ENCODE assay signal across 11 mouse cellular contexts in genomic region chr3:57466289-57466688, GRCm38 (mm10). TPM values are rescaled to one million over a fixed set of nuclear protein-coding genes. Genes with fewer than 3 reads are reported as not detected.
DNase-seq lines count a peak whose midpoint lies in the region; ATAC-seq and TF ChIP-seq lines count a peak whose summit lies in the region.
"Had no signal": no experiment of that assay in that cellular context is flagged by ENCODE, and none has a peak within 500 bp of the region (broad histone marks: within the 10 kb centered on the region; RNA-seq: fewer than 3 reads in every experiment).

No protein-coding gene starts in this region.

- H3K27ac ChIP-seq in embryonic facial prominence, embryonic 11.5 days (replicated peaks; ENCODE audit: low read depth, low read length): no peak overlapping the region
- no peak overlapping the region for H3K27ac ChIP-seq in embryonic facial prominence, embryonic 10.5 days (replicated peaks)
- no peak overlapping the region for H3K27ac ChIP-seq in kidney, adult 2 months (ENCODE audit: insufficient read depth, low read depth, low read length)
- H3K27ac ChIP-seq in midbrain, embryonic 14.5 days (replicated peaks; ENCODE audit: low read depth, low read length): no peak overlapping the region
- H3K27ac ChIP-seq in midbrain, embryonic 11.5 days (ENCODE audit: low read depth, low read length): no peak overlapping the region
- H3K27ac ChIP-seq in neural tube, embryonic 15.5 days (replicated peaks): no peak overlapping the region

- no peak overlapping the region for H3K4me2 ChIP-seq in embryonic facial prominence, embryonic 11.5 days (ENCODE audit: low read depth, low read length)
- H3K4me2 ChIP-seq in midbrain, embryonic 14.5 days (ENCODE audit: low read length): no peak overlapping the region
- no peak overlapping the region for H3K4me2 ChIP-seq in midbrain, embryonic 11.5 days
- no peak overlapping the region for H3K4me2 ChIP-seq in neural tube, embryonic 15.5 days
- H3K4me2 ChIP-seq: heart, embryonic 11.5 days had no signal

- H3K4me1 ChIP-seq in embryonic facial prominence, embryonic 11.5 days (ENCODE audit: control insufficient read depth, insufficient read depth, low read length): no peaks in the 10 kb centered on the region
- peaks cover 19% of the 10 kb centered on the region for H3K4me1 ChIP-seq in embryonic facial prominence, embryonic 10.5 days
- peaks cover 11% of the 10 kb centered on the region for H3K4me1 ChIP-seq in kidney, adult 2 months (ENCODE audit: control insufficient read depth, insufficient read depth, low read length)
- peaks cover 8% of the 10 kb centered on the region for H3K4me1 ChIP-seq in midbrain, embryonic 14.5 days (ENCODE audit: control insufficient read depth, insufficient read depth, low read length)
- peaks cover 7% of the 10 kb centered on the region for H3K4me1 ChIP-seq in midbrain, embryonic 11.5 days (ENCODE audit: control insufficient read depth, insufficient read depth, low read length)
- H3K4me1 ChIP-seq in neural tube, embryonic 15.5 days: peaks cover 13% of the 10 kb centered on the region

- no peak overlapping the region for H3K4me3 ChIP-seq in embryonic facial prominence, embryonic 11.5 days (ENCODE audit: low read depth, low read length)
- no peak overlapping the region for H3K4me3 ChIP-seq in embryonic facial prominence, embryonic 10.5 days
- no peak overlapping the region for H3K4me3 ChIP-seq in kidney, adult 2 months (ENCODE audit: insufficient read depth, low read depth, low read length)
- no peak overlapping the region for H3K4me3 ChIP-seq in midbrain, embryonic 14.5 days (replicated peaks; ENCODE audit: low read depth, low read length)
- no peak overlapping the region for H3K4me3 ChIP-seq in midbrain, embryonic 11.5 days (ENCODE audit: low read depth, low read length)
- no peak overlapping the region for H3K4me3 ChIP-seq in neural tube, embryonic 15.5 days (replicated peaks)

- no peaks in the 10 kb centered on the region for H3K27me3 ChIP-seq in embryonic facial prominence, embryonic 11.5 days (ENCODE audit: control insufficient read depth, insufficient read depth, low read length)
- no peaks in the 10 kb centered on the region for H3K27me3 ChIP-seq in embryonic facial prominence, embryonic 10.5 days (replicated peaks; ENCODE audit: low read depth, poor library complexity, severe bottlenecking)
- no peaks in the 10 kb centered on the region for H3K27me3 ChIP-seq in kidney, adult 2 months (replicated peaks; ENCODE audit: control insufficient read depth, insufficient read depth, low read length)
- no peaks in the 10 kb centered on the region for H3K27me3 ChIP-seq in midbrain, embryonic 14.5 days (ENCODE audit: control insufficient read depth, insufficient read depth, low read length)
- H3K27me3 ChIP-seq in midbrain, embryonic 11.5 days (ENCODE audit: control insufficient read depth, insufficient read depth, low read length): no peaks in the 10 kb centered on the region
- H3K27me3 ChIP-seq in neural tube, embryonic 15.5 days (replicated peaks): no peaks in the 10 kb centered on the region

- peak; percentile 49 for DNase-seq in embryonic facial prominence, embryonic 11.5 days (ENCODE audit: low spot score)
- DNase-seq in embryonic facial prominence, embryonic 10.5 days (ENCODE audit: low spot score): no peak
- peak; percentile 44 for DNase-seq in kidney, adult 2 months
- DNase-seq in kidney, postnatal 25 days: no peak
- DNase-seq in midbrain, embryonic 14.5 days: peak; percentile 73
- no peak for DNase-seq in midbrain, embryonic 11.5 days (ENCODE audit: low spot score, missing footprints)
- DNase-seq in urinary bladder, adult 18-20 months (ENCODE audit: low spot score in 2 of 2): no peak
- DNase-seq: cerebellum, postnatal 36 days had no signal

- no peak for TF ChIP-seq POLR2A in kidney, adult 2 months (IDR thresholded peaks at IDR 0.05; ENCODE audit: low read depth, low read length)

- 65% methylated on average over 3 of the region's 3 CpGs for WGBS in embryonic facial prominence, embryonic 11.5 days
- WGBS in embryonic facial prominence, embryonic 10.5 days: 69% methylated on average over 3 of the region's 3 CpGs
- WGBS in kidney, adult 2 months: 68% methylated on average over 3 of the region's 3 CpGs
- WGBS in midbrain, embryonic 14.5 days: 71% methylated on average over 3 of the region's 3 CpGs
- 79% methylated on average over 3 of the region's 3 CpGs for WGBS in midbrain, embryonic 11.5 days
- WGBS in neural tube, embryonic 15.5 days: 73% methylated on average over 3 of the region's 3 CpGs

- ATAC-seq in embryonic facial prominence, embryonic 11.5 days (replicated peaks; ENCODE audit: insufficient number of reproducible peaks, low FRiP score, low TSS enrichment, low read depth): no peak
- no peak for ATAC-seq in midbrain, embryonic 14.5 days (ENCODE audit: low FRiP score, low TSS enrichment)
- no peak for ATAC-seq in midbrain, embryonic 11.5 days (ENCODE audit: low FRiP score)
- ATAC-seq in neural tube, embryonic 15.5 days (ENCODE audit: low FRiP score): peak; percentile 72; the same call in 1 of the 2 replicates

- no peak overlapping the region for H3K9ac ChIP-seq in embryonic facial prominence, embryonic 11.5 days (replicated peaks; ENCODE audit: low read length)
- H3K9ac ChIP-seq in midbrain, embryonic 14.5 days (replicated peaks; ENCODE audit: low read length): no peak overlapping the region
- H3K9ac ChIP-seq in midbrain, embryonic 11.5 days (ENCODE audit: low read length): no peak overlapping the region
- H3K9ac ChIP-seq in neural tube, embryonic 15.5 days (replicated peaks): no peak overlapping the region

- H3K9me3 ChIP-seq in embryonic facial prominence, embryonic 11.5 days (replicated peaks; ENCODE audit: control insufficient read depth, low read length): no peaks in the 10 kb centered on the region
- no peaks in the 10 kb centered on the region for H3K9me3 ChIP-seq in embryonic facial prominence, embryonic 10.5 days
- no peaks in the 10 kb centered on the region for H3K9me3 ChIP-seq in midbrain, embryonic 14.5 days (ENCODE audit: control insufficient read depth, low read length)
- no peaks in the 10 kb centered on the region for H3K9me3 ChIP-seq in midbrain, embryonic 11.5 days (ENCODE audit: control insufficient read depth, low read length)
- no peaks in the 10 kb centered on the region for H3K9me3 ChIP-seq in neural tube, embryonic 15.5 days (replicated peaks)

- H3K36me3 ChIP-seq in embryonic facial prominence, embryonic 11.5 days (replicated peaks; ENCODE audit: control insufficient read depth, insufficient read depth, low read depth, low read length): no peaks in the 10 kb centered on the region
- peaks cover 7% of the 10 kb centered on the region for H3K36me3 ChIP-seq in embryonic facial prominence, embryonic 10.5 days (replicated peaks)
- no peaks in the 10 kb centered on the region; the same call in none of the 2 replicates for H3K36me3 ChIP-seq in kidney, adult 2 months (ENCODE audit: control insufficient read depth, insufficient read depth, low read length)
- H3K36me3 ChIP-seq in midbrain, embryonic 14.5 days (ENCODE audit: control insufficient read depth, insufficient read depth, low read length): no peaks in the 10 kb centered on the region
- no peaks in the 10 kb centered on the region for H3K36me3 ChIP-seq in midbrain, embryonic 11.5 days (ENCODE audit: control insufficient read depth, insufficient read depth, low read length)
- no peaks in the 10 kb centered on the region for H3K36me3 ChIP-seq in neural tube, embryonic 15.5 days

- no peak for TF ChIP-seq CTCF in kidney, adult 2 months (conservative IDR thresholded peaks at IDR 0.05; ENCODE audit: insufficient read depth, insufficient read length, low read depth, low read length)

RNA-seq across cellular contexts. Expression of gene Tm4sf4, which starts 41.2 kb away (rescaled TPM):
- polyA plus RNA-seq in embryonic facial prominence, embryonic 11.5 days (2014; fragmentation: Nextera tagmentation; extraction: Ambion mirVana): not detected in 2 replicates
- polyA plus RNA-seq in embryonic facial prominence, embryonic 10.5 days (2016; fragmentation: Nextera tagmentation; extraction: Ambion mirVana): not detected in 2 replicates
- 0.30 and 0.70 TPM in 2 replicates for polyA plus RNA-seq in kidney, adult 2 months (2012; rRNA removed)
- 0.19 and 0.55 TPM in 2 replicates for polyA plus RNA-seq in midbrain, embryonic 14.5 days (2014; fragmentation: Nextera tagmentation; extraction: Ambion mirVana)
- 0.08 TPM in 1 of 2 replicates, not detected in the other for polyA plus RNA-seq in midbrain, embryonic 11.5 days (2014; fragmentation: Nextera tagmentation; extraction: Ambion mirVana)
- polyA plus RNA-seq in neural tube, embryonic 15.5 days (2015; fragmentation: Nextera tagmentation; extraction: Ambion mirVana): 0.52 and 1.8 TPM in 2 replicates
- polyA plus RNA-seq: limb, embryonic 11.5 days had no signal

Comparison
In these comparisons a context has a peak if more than half of its experiments do, and no peak if none do; other contexts are left out.
1. DNase-seq: peak in embryonic facial prominence, embryonic 11.5 days (single experiment), kidney, adult 2 months (single experiment) and midbrain, embryonic 14.5 days (single experiment); none in embryonic facial prominence, embryonic 10.5 days (single experiment), kidney, postnatal 25 days (0 of 2), midbrain, embryonic 11.5 days (single experiment) and urinary bladder, adult 18-20 months (0 of 2).